Mouse (Mus musculus) liver, postnatal 0 days (tissue): ENCODE measurements at regions not wholly inside any gene's neighbourhood (a gene's known extent, or its start where the extent isn't known, plus 50 kb on each side); places are given as distances from the start of the nearest gene placed in this dataset.

Experiments
- ATAC-seq: fragments of 200-750 bp; cut with Nextera tagmentation; 2 replicates; pipeline ENCODE4 v1.8.0; 2017; ENCODE audit warnings: mild to moderate bottlenecking, moderate library complexity
- DNase-seq: peaks from one replicate; pipeline ENCODE4 v3.0.0-alpha.2; 2016
- H3K27ac ChIP-seq: fragments of 300-500 bp; sonication (generic); 2 replicates; pipeline ENCODE4 v1.5.1; 2014; ENCODE audit warnings: antibody characterized with exemption, moderate library complexity, mild to moderate bottlenecking, low read depth
- H3K27me3 ChIP-seq: fragments of 300-500 bp; sonication (generic); 2 replicates; pipeline ENCODE4 v1.6.1; 2014; ENCODE audit warnings: low read length, control low read depth, mixed read lengths; ENCODE audit not compliant: insufficient read depth
- H3K36me3 ChIP-seq: fragments of 300-500 bp; sonication (generic); replicated peaks from 2 replicates; pipeline ENCODE4 v1.6.1; 2014; ENCODE audit warnings: mild to moderate bottlenecking, control low read depth, low read length, moderate library complexity, mixed read lengths; ENCODE audit not compliant: insufficient read depth
- H3K4me1 ChIP-seq: fragments of 300-500 bp; sonication (generic); 2 replicates; pipeline ENCODE4 v1.6.1; 2014; ENCODE audit warnings: antibody characterized with exemption, mild to moderate bottlenecking, control low read depth; ENCODE audit not compliant: insufficient read depth
- H3K4me2 ChIP-seq: fragments of 300-500 bp; sonication (generic); 2 replicates; pipeline ENCODE4 v1.6.1; 2014; ENCODE audit warnings: low read depth, mild to moderate bottlenecking, low read length, moderate library complexity, mixed read lengths
- H3K4me3 ChIP-seq: fragments of 300-500 bp; sonication (generic); 2 replicates; pipeline ENCODE4 v1.5.1; 2014; ENCODE audit warnings: low read depth, low read length
- H3K9ac ChIP-seq: fragments of 300-500 bp; sonication (generic); replicated peaks from 2 replicates; pipeline ENCODE4 v1.6.1; 2014; ENCODE audit warnings: mild to moderate bottlenecking, moderate library complexity
- H3K9me3 ChIP-seq: fragments of 300-500 bp; sonication (generic); 2 replicates; pipeline ENCODE4 v1.6.1; 2016; ENCODE audit warnings: mild to moderate bottlenecking, control low read depth, low read length, mixed read lengths
- CTCF ChIP-seq: sonication (generic); IDR thresholded peaks from 2 replicates; pipeline ENCODE4 v1.5.1; 2016; ENCODE audit warnings: antibody characterized with exemption, low read depth
- EP300 ChIP-seq: IDR thresholded peaks from 2 replicates; pipeline ENCODE4 v1.6.1; 2016; ENCODE audit warnings: antibody characterized with exemption, low read depth, mild to moderate bottlenecking
- WGBS: fragments of 180-500 bp; shearing (Covaris S2); extraction: QIAGEN DNeasy Blood & Tissue Kit; methylation state at CpG from one replicate; pipeline ENCODE4 v1.1.7; 2014; ENCODE audit not compliant: insufficient replicate concordance; 5-methylcytosine and 5-hydroxymethylcytosine counted together

DNA sequence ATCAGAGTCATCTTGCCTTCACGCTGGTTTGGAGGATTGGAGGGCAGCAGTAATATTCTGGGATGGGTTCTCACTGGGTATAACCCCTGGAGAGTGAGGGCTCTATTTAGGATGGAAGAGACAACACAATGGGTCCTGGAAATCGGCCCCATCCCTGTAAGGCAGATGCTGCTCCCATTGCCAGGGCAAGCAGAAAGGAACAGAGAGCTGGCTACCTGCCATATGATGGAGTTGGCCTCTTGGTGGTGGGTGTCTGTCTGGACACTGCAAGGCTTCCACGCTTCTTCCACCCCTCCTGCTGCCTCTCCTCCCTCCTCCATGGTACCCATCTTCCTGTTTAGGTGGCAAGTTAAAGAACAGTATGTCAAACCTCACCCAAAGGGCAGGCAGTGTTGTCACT, 308.6 kb downstream of the Glrx3 start:
- Histone ChIP-seq H3K9me3 (no peaks in the 10 kb centered on the region), H3K4me3 (no peak overlapping the region), H3K4me2 (no peak overlapping the region), H3K27ac (no peak overlapping the region), H3K27me3 (no peaks in the 10 kb centered on the region), H3K4me1 (no peaks in the 10 kb centered on the region), H3K36me3 (no peaks in the 10 kb centered on the region), H3K9ac (no peak overlapping the region)
- DNase-seq (no peak), ATAC-seq (no peak)
- WGBS = 63% methylated on average over 3 of the region's 3 CpGs
- no peak for TF ChIP-seq EP300

DNA sequence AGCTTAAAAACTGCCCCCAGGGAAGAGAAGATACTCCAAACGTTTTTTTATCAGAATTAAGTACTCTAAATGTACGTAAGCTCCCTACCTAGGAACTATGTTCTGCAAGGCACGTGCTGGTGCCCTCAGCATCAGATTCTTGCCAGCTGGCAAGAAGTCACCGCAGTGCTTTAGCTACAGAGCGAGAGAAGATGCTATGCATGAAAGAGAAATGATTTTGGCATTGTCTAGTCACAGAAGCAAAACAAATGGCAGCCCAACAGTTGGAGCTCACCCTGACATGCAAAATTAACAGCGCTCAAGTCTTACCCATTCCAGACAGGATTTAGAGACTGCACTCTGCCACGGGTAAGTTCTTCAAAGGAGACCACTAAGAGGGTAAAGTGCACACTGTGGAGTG, 311.5 kb downstream of the Glrx3 start:
- Histone ChIP-seq H3K4me1 (no peaks in the 10 kb centered on the region), H3K4me2 (no peak overlapping the region), H3K4me3 (no peak overlapping the region), H3K27me3 (no peaks in the 10 kb centered on the region), H3K27ac (no peak overlapping the region), H3K9me3 (no peaks in the 10 kb centered on the region), H3K36me3 (no peaks in the 10 kb centered on the region), H3K9ac (no peak overlapping the region)
- TF ChIP-seq EP300 (no peak), CTCF (no peak)
- ATAC-seq (no peak), DNase-seq (no peak)
- 70% methylated on average over 7 of the region's 7 CpGs for WGBS

DNA sequence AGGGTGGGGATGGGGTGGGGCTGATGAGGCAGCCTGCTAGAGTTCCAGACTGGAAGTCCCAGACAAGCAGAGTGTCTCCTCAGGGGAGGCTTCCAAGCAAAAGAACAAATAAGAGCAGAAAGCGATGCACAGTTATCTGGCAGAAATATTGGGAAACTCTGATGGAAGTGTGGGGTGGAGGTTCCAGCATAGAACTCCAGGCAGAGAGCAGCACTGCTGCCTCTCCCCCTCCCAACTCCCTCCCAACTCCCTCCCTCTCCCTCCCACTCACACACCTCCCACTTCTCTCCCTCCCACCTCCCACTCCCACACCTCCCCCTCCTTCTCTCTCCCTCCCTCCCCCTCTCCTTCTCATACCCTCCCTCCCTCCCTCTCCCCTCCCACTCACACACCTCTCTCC, 313.3 kb downstream of the Glrx3 start:
- H3K4me1 ChIP-seq = no peaks in the 10 kb centered on the region
- H3K9ac ChIP-seq = no peak overlapping the region
- TF ChIP-seq EP300 (no peak), CTCF (no peak)
- no peaks in the 10 kb centered on the region for H3K9me3 ChIP-seq
- ATAC-seq = no peak
- no peak for DNase-seq
- no peak overlapping the region for H3K4me3 ChIP-seq
- no peaks in the 10 kb centered on the region for H3K36me3 ChIP-seq
- no peak overlapping the region for H3K4me2 ChIP-seq
- 62% methylated on average over 1 of the region's 1 CpGs for WGBS
- no peak overlapping the region for H3K27ac ChIP-seq
- no peaks in the 10 kb centered on the region for H3K27me3 ChIP-seq

DNA sequence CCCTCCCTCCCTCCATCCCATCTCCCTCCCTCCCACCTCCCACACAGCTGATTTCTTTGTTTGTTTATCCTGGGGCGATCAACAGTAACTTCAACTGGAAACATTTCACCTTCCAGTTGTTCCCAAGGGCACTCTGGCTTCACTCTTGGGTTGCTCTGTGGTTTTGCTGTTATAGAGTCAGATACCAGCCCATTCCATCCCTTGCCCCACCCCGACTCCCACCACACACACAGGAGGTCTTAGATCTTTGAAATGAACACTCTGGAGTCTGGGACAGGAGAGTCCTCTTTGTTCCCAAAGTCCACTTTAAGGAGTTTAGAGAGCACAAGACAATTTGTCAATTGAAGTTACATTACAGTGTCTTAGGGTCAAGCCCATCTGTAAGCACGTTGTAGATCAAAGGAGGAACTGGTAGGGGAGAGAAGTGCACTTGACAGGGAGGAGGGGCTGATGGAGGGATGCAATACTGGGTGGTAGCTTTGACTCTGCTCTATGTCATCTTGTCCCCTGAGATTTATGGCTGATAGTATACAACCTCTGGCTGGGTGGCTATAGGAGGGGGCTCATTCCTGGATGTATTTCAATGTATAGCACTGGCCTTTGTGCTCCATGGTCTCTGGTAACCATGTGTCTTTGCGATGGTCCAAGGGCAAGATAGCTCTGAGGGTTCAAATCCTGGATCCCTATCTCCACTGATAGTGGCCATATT, 313.9 kb downstream of the Glrx3 start:
- DNase-seq = no peak
- Histone ChIP-seq H3K27ac (no peak overlapping the region), H3K9ac (no peak overlapping the region), H3K4me2 (no peak overlapping the region), H3K27me3 (no peaks in the 10 kb centered on the region), H3K9me3 (no peaks in the 10 kb centered on the region), H3K4me3 (no peak overlapping the region), H3K36me3 (no peaks in the 10 kb centered on the region), H3K4me1 (no peaks in the 10 kb centered on the region)
- 38% methylated on average over 4 of the region's 4 CpGs for WGBS
- TF ChIP-seq EP300 (no peak), CTCF (no peak)
- no peak for ATAC-seq

DNA sequence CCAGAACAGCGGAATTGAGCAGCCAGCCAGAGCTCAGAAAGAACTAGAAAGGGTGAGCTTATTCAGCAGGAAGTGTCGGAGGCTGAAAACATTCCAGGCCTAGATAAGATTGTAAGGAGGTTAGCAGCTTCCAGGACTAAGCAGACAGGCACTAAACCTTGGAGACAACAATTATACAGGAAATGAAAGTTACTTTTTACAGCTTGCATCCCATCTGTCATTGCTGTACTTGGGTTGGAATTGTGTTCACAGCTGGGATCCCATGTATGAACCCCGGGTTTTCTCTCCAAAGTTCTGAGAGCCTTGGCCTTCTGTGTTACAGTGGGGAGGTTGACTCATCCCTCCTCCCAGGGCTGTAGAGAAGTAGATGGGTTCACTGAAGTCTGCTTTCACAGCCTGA, 328.5 kb downstream of the Glrx3 start:
- Histone ChIP-seq H3K4me3 (no peak overlapping the region), H3K27me3 (no peaks in the 10 kb centered on the region), H3K36me3 (no peaks in the 10 kb centered on the region), H3K4me2 (no peak overlapping the region), H3K9ac (no peak overlapping the region), H3K27ac (no peak overlapping the region), H3K4me1 (no peaks in the 10 kb centered on the region), H3K9me3 (no peaks in the 10 kb centered on the region)
- WGBS = 32% methylated on average over 3 of the region's 3 CpGs
- TF ChIP-seq EP300 (no peak), CTCF (no peak)
- ATAC-seq (no peak), DNase-seq (no peak)

DNA sequence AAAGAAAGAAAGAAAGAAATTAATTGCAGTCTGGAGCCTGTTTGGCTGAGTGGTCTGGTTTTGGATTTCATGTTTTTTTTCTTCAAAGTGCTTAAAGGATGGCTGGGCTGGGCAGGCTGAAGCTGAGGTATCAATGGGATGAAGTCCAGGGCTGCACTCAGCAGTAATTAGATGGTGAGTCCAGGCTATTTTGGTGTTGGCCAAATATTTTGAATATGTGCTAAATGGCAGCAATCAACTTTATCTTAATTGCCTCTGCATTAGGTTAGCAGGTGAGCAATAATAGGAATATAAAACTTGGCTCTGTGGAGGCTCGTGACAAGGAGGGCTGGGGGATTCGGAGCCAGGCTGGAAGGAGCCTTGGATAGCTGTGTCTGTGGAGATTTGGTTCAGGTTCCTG, 329.3 kb downstream of the Glrx3 start:
- Histone ChIP-seq H3K27me3 (no peaks in the 10 kb centered on the region), H3K4me2 (no peak overlapping the region), H3K4me1 (no peaks in the 10 kb centered on the region), H3K27ac (no peak overlapping the region), H3K4me3 (no peak overlapping the region), H3K36me3 (no peaks in the 10 kb centered on the region), H3K9ac (no peak overlapping the region), H3K9me3 (no peaks in the 10 kb centered on the region)
- DNase-seq (no peak), ATAC-seq (no peak)
- WGBS = 68% methylated on average over 2 of the region's 2 CpGs
- TF ChIP-seq CTCF (no peak), EP300 (no peak)
